Mouse (Mus musculus) adrenal gland, postnatal 14 days (tissue): ENCODE data around the gene Xpo1. TPM values are rescaled to one million over a fixed set of nuclear protein-coding genes. Genes with fewer than 3 reads are reported as not detected.
A peak's percentile ranks its signal among the peaks of the same experiment; 100 is the strongest.
"Not testable (repeated sequence)": the region's sequence is repeated elsewhere in the genome, so short reads cannot be mapped to it uniquely, and the experiment has no call there.

Source experiments
- DNase-seq: peaks from one replicate; pipeline ENCODE4 v3.0.0; 2021; ENCODE audit warnings: mixed read lengths
- total RNA-seq: library from RNA; stranded (reverse); gene quantifications from 2 replicates; pipeline ENCODE4 v1.2.3, GENCODE M21; 2021

The Xpo1 gene
- total RNA-seq, 1 experiment from 2014 or later: 79.1 TPM

- no peak for DNase-seq
Measured at GRCm38 (mm10) chr11:23298301-23298700, 42.5 kb downstream of the Xpo1 start.

GRCm38 (mm10) chr11:23299910-23300309 is 44.1 kb downstream of the Xpo1 start:
- no peak for DNase-seq

GRCm38 (mm10) chr11:23303126-23303525 is 47.3 kb downstream of the Xpo1 start:
- no peak for DNase-seq

- not testable (repeated sequence) for DNase-seq
Measured at GRCm38 (mm10) chr11:23305101-23305672, 49.3 kb downstream of the Xpo1 start.

GRCm38 (mm10) chr11:23305673-23306608 is 50.1 kb downstream of the Xpo1 start:
- DNase-seq: peak; percentile 99

GRCm38 (mm10) chr11:23306764-23307565 is 51.1 kb downstream of the Xpo1 start, which contains the start of gene Usp34:
TSS of gene Usp34 (plus strand) at chr11:23306895.
- DNase-seq: peak; percentile 91

GRCm38 (mm10) chr11:23307566-23307920 is 51.7 kb downstream of the Xpo1 start:
- DNase-seq: no peak

- no peak for DNase-seq
Measured at GRCm38 (mm10) chr11:23313496-23313895, 57.7 kb downstream of the Xpo1 start.

- no peak for DNase-seq
Measured at GRCm38 (mm10) chr11:23329413-23329812, 73.6 kb downstream of the Xpo1 start.

GRCm38 (mm10) chr11:23332136-23332535 is 76.3 kb downstream of the Xpo1 start:
- DNase-seq: no peak

GRCm38 (mm10) chr11:23335160-23335559 is 79.3 kb downstream of the Xpo1 start:
- no peak for DNase-seq

Other genes starting within 250 kb of the Xpo1 start
- 40.7 and 45.5 TPM in 2 replicates for gene Fam161a, start 248.5 kb upstream of the Xpo1 start, total RNA-seq
- 60.7 and 62.4 TPM in 2 replicates for gene Usp34, start 50.9 kb downstream of the Xpo1 start, total RNA-seq
- 45.2 and 59.8 TPM in 2 replicates for gene Ahsa2, start 242.0 kb downstream of the Xpo1 start, total RNA-seq